Mouse (Mus musculus): ENCODE results near the gene Rnf8.

Gene Rnf8

DNA sequence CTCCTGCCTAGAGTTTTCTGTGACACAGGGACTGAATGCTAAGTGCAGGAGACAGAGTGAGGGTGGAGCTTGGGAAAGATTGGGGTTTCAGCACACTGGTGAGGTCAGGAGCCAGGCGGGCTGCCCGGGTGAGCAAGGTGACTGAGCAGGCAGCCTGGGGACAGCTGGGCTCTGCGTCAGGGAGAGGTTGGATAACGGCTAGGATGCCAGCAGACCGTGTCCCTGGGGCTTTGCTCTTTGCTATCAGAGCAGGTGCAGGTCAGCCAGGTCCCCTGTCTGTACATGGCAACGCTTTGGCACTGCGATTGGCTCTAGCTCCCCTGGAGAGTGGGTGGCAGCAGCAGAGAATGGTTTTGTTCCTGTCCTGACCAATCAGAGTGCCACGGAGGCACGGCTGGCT is 12.7 kb downstream of the Rnf8 start:
- no peak for DNase-seq (ENCODE audit: low spot score in 2 of 2)

DNA sequence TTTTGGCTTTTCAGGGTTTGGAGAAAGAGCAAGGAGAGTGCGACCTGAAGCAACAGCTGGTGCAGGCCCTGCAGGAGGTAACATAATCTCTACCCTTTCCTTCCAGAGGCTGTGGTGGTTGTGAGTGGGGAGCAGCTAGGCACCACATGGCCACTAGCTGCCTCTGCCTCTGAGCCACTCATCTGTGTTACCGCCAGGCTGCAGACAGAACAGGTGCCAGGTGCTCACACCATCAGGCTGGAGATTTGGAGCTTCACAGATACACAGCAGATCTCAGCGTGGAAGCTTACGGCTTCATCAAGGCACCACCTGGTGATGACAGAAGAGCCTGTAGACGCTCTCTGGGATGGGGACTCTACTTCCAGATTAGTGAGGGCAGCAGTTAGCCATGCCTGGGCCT is 14.4 kb downstream of the Rnf8 start:
- no peak for DNase-seq (ENCODE audit: low spot score in 2 of 2)

DNA sequence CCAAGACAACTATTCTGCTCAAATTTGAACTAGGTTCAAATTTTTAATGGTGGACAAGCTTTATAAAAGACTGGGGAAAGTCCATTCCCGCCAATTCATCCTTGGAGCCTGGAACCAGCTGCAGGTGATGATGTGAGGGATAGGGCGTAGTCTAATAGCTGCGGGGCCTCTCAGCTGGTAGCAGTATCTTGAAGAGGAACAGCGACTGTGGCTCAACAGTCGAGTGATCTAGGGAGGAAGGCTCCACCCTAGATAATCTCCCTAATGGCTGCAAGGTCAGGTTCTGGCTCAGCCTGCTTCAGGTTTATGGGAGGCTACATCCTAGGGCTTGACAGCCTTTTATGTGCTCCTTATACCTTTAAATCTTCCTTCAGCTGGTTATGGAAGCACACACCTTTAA is 15.0 kb downstream of the Rnf8 start:
- no peak for DNase-seq (ENCODE audit: low spot score in 2 of 2)

DNA sequence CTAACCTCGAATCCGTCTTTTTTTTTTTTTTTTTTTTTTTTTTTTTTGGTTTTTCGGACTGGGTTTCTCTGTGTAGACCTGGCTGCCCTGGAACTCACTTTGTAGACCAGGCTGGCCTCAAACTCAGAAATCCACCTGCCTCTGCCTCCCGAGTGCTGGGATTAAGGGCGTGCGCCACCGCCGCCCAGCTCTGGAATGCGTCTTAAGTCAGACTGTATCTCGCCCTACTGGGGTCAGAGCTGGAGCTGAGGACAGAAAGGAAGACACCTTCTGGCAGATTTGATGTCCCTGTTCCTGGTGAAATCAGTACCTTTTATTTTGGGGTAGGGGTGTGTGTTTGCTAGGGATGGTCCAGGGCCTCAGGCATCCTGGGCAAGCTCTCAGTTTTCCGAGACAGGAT is 17.7 kb downstream of the Rnf8 start:
- DNase-seq (ENCODE audit: low spot score in 2 of 2) = no peak

GRCm38 (mm10) chr17:29635492-29635891 is 20.9 kb downstream of the Rnf8 start:
- no peak for DNase-seq (ENCODE audit: low spot score in 2 of 2)

DNA sequence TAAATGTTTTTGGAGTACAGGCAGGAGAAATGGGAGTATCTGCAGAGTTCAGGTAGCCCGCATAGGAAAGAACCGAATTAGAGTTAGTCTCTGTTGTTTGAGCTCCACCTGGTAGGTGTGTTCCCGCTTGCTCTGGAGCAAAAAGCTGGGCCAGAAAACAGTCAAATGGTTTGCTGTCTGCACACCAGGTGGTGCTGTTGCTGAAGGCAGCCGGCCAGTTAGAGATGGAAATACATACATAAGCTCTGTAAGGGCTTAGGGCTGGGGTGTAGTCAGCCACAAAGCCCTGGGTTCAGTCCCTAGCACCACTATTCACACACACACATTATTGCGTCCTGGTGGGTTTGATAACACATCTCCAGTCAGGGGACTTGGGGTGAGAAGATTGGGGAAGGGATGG is 21.5 kb downstream of the Rnf8 start:
- DNase-seq (ENCODE audit: low spot score in 2 of 2) = no peak

GRCm38 (mm10) chr17:29637377-29637776 is 22.8 kb downstream of the Rnf8 start:
- DNase-seq (ENCODE audit: low spot score in 2 of 2) = no peak

- DNase-seq (ENCODE audit: low spot score in 2 of 2) = no peak
Measured at GRCm38 (mm10) chr17:29637895-29638294, 23.3 kb downstream of the Rnf8 start.

DNA sequence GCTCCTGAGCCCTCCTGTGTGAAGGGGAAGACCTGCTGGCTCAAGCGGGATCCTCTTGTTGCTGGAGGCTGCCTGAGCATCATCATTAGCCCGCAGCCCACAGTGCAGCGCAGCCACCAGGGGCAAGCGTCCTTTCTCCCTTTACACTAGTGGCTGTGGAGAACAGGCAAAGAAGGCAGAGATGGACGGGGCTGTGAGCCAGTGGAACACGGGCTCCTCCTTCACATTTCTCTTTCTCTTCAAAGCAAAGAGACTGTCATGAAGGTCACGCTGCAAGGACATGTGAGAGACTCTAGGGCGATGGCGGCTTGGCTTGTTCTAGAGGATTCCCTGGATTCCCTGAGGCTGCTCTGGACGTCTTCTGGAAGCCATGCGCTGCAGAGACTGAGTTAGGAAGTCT is 26.4 kb downstream of the Rnf8 start:
- no peak for DNase-seq (ENCODE audit: low spot score in 2 of 2)

- DNase-seq (ENCODE audit: low spot score in 2 of 2) = no peak
Measured at GRCm38 (mm10) chr17:29642219-29642618, 27.6 kb downstream of the Rnf8 start.

- no peak for DNase-seq (ENCODE audit: low spot score in 2 of 2)
Measured at GRCm38 (mm10) chr17:29658249-29658648, 43.7 kb downstream of the Rnf8 start.

DNA sequence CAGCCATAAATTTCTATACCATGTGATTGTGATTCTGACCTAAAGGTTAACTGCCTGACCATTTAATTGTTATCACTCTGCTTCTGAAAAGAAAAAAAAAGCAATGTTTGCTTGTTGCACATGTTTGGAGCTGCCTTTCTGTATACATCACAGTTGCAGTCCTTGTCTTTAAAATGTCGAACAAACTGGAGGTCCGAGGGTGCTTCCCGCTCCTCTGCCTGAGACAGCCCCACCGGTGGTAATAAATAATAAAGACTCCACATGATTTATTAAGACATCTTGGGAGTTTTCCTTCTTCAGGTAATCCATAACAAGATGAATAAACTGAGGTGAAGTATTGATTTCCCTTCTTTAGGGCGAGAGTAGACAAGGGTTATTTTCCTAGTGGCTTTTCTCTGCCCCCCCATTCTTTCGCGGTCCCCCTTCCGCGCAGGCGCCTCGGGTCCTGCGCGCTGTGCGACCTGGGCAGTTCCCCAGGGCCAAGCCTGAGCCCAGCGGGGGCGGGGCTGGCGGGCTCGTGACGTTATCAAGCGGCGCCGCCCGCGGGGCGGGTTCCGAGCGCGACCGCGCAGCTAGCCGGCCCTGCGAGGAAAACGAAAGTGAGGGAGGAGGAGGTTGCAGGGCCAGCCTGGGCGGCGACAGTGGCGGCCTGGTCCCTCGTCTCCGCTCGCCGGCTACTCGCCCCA is 45.6 kb downstream of the Rnf8 start, which contains the start of gene Cmtr1:
TSS of gene Cmtr1 (plus strand) at position 520 of the 686 bp plus-strand sequence.
- DNase-seq (ENCODE audit: low spot score in 2 of 2) = peak; percentile 91 to 92

DNA sequence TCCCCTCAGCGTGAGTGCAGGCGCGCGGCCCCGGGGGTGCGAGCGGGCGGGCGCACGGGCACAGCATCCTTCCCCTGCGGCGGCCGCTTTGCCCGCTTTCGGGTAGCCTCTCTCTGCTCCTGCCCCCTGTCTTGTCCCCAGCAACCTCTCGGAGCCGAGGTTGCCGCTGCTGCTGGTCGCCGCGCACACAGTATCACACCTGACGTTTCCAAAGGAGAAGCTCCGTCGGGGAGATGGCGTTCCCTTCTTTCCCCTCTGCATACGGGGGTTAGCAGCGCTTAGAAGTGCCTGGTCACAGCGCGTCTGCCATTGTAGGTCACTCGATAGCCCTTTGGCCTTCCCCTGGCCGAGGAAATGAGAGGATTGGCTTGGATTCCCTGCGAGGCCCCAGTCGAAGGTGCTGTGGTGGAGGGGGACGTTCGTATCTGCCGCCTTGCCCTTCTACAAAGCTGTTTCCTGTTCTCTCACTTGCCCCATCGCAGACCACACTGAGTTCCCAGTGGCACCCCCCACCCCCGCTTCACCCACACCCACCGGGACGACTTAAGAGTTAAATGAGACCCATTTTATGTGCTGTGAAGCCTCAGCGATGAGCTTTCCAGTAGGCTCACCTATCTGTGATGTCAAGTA is 46.3 kb downstream of the Rnf8 start:
- DNase-seq (ENCODE audit: low spot score in 2 of 2) = peak in 1 of 2 experiments; percentile 20

- no peak for DNase-seq (ENCODE audit: low spot score in 2 of 2)
Measured at GRCm38 (mm10) chr17:29662145-29662544, 47.6 kb downstream of the Rnf8 start.

GRCm38 (mm10) chr17:29668051-29668986 is 53.7 kb downstream of the Rnf8 start:
- peak; percentile 37 to 50 for DNase-seq (ENCODE audit: low spot score in 2 of 2)

DNA sequence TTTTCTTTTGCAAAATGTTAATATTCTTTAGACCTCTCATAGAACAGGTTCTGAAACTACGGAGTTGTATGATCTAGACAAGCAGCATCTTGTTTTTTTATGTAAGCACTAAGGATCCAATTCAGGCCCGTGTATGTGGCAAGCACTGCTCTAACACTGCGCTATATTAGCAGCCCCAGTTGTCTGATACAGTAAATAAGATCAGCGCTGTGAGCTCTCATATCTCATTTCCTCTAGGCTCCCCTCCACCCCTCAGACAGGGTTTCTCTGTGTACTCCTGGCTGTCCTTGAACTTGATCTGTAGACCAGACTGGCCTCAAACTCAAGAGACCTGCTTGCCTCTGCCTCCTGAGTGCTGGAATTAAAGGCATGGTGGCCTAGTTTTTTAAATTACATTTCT is 54.4 kb downstream of the Rnf8 start:
- DNase-seq (ENCODE audit: low spot score in 2 of 2) = no peak

DNA sequence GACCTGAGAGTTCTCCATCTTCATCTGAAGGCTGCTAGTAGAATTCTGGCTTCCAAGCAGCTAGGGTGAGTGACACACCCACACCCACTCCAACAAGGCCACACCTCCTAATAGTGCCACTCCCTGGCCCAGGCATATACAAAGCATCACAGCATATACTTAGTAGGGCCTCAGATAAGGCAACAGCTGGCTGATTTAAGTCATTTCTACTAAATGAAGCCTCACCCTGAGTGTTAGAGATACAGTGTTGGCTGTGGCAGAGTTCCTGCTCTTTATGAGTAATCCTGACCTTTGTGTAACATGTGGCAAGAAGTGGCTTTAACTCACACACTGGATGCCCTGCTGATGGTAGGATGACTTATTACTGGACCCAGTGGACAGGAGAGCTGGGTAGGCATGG is 55.3 kb downstream of the Rnf8 start:
- no peak for DNase-seq (ENCODE audit: low spot score in 2 of 2)

- DNase-seq (ENCODE audit: low spot score in 2 of 2) = no peak
Measured at GRCm38 (mm10) chr17:29671021-29671420, 56.4 kb downstream of the Rnf8 start.

DNA sequence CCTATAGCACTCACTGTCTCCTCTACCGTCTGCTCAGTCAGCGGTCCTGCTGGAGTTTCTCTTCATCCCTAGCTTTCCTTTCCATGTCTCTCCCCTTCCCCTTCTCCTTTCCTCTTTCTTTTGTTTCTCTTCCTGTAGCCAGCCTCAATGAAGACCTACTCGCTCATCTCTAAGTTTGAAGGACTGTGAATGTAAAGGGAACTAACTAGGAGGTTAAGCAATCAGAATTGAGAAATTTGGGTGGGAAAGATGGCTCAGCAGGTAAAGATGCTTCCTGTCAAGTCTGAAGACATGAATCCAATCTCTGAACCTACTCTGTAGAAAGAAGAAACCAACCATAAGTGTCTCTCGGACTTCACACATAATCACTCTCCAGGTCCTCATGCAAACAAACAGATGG is 58.7 kb downstream of the Rnf8 start:
- no peak for DNase-seq (ENCODE audit: low spot score in 2 of 2)

GRCm38 (mm10) chr17:29678526-29678925 is 63.9 kb downstream of the Rnf8 start:
- DNase-seq (ENCODE audit: low spot score in 2 of 2) = no peak

DNA sequence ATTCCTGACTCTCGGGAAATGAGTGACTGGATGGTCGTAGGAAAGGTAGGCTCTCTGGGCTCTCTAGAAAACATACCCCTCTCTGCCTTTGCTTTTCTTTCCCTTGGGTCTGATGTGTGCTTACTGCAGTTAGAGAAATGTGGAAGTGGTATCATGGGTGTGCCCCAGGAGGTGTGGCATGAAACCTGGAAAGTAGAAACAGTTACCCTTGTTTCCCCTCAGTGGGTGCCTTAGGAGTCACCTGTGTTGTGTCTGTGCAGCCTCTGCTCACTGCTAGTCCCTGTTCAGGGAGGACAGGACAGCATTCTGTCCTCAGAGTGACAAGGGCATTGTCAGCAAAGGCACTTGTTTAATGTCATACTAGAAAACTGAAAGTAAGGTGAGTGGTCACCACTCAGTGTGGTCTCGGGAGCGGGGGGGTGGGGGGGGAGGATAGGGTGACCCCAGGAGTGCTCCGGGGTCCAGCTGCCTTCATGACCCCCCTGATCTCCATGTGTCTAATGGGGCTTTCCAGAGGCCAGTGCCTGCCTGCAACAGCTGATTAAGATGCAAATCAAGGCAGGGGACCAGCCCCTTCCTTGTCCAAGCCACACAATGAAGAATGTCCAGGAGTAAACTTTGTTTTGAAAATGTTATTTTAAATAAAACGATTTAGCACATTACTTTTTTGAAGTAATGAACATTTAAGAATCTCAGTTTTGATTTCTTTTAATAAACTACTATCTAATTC is 64.6 kb downstream of the Rnf8 start:
- no peak for DNase-seq (ENCODE audit: low spot score in 2 of 2)

DNA sequence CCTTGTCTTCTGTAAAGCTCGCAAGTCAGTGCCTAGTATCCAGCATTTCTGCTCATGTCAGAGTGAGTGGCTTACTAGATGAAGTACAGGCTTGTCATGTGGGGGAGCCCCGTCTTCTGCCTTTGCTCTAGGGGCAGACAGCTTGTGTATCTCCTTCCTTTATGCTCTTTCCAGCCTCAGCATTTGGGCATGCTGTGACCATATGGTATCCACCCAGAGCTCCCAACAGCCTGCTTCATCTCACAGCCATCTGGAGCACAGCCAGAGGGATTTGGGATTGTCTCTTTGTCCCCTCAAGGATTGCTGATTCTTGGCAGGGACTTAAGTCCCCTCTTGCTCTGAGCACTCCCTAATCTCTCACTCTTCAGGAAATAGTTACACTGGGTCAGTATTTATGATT is 65.6 kb downstream of the Rnf8 start:
- no peak for DNase-seq (ENCODE audit: low spot score in 2 of 2)
